Mouse (Mus musculus) v-Abl transformed pro-B cells (cell line): ENCODE measurements around the gene Nfix.

Experiments
- in situ Hi-C, 2 experiments: fragments of 400-800 bp; cut with MboI; formaldehyde crosslinking; loops; one replicate each; pipeline ENCODE4 v1.15.1; 2025; ENCODE audit not compliant: unreplicated experiment in 2 of 2

Nfix gene

DNA sequence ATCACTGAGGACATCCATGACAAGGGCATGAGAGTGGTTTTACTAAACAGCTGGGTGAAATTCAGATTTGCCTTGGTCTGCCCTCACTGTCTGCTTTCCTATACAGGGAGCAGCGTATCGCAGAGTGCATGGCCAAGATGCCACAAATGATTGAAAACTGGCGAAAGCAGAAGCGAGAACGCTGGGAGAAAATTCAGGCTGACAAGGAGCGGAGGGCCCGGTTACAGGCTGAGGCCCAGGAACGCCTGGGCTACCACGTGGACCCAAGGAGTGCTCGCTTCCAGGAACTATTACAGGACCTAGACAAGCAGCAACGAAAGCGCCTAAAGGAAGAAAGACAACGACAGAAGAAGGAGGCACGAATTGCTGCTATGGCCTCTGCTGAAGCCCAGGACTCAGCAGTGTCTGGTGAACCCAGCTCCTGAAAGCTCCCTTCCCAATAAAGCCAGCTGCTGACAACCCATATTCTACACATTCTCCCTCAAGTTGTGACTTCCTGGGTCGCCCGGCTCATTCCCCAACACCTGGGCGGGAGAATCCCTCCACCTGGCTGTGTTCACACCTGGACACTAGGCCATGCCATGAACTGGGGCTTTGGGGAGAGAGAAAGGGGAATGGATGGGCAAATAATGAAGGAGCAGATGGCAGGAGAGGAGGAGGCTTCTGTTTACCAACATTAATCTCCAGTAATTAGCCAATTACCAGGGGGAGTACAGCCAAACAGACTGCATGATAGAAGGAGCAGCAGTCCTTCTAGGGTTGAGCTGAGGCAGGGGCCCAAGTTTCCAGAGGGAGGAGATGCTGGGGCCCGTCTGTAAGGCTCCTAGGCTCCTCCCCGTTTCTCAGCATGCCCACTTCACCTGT is 34.1 kb upstream of the Nfix start:
- in situ Hi-C loops = loop anchor here in 1 of 2 experiments (25.0 kb wide), 1 partner anchor 1097 kb away; the partner anchor contains the start of gene Adgre5

- in situ Hi-C loops = loop anchor here in 1 of 2 experiments (25.0 kb wide), 1 partner anchor 1096 kb away; the partner anchor contains the start of gene Adgre5
These were observed 32.9 kb upstream of the Nfix start for GRCm38 (mm10) chr8:84832759-84833742.

DNA sequence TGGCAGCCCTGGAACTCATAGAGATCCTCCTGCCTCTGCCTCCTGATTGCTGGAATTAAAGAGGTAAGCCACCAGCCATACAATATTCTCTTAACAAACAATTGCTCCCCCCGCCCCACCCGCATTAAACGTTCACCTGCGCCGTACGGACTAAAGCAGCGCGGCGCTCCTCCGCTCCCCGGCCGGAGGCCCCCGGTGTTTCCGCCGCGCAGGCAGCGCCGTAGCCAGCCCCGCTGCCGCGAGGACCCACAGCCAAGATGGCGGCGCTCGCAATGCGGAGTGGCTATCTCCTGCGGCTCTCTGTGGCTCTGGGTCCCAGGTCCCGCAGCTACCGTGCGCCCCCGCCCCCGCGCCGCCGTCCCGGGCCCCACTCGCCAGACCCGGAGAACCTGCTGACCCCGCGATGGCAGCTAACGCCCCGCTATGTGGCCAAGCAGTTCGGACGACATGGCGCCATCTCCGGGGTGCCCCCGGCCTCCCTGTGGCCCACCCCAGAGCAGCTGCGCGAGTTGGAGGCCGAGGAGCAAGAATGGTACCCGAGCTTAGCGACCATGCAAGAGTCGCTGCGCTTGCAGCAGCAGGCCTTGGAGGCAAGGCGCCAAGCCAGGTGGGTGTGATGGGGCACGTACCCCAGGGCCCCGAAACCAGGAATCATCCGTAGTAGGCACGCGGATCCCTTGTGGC is 32.0 kb upstream of the Nfix start:
- in situ Hi-C loops = loop anchor here in 1 of 2 experiments (25.0 kb wide), 1 partner anchor 1095 kb away; the partner anchor contains the start of gene Adgre5

- in situ Hi-C loops = loop anchor here in 1 of 2 experiments (25.0 kb wide), 1 partner anchor 1094 kb away; the partner anchor contains the start of gene Adgre5
These were observed 31.3 kb upstream of the Nfix start, which contains the start of gene Gadd45gip1 for GRCm38 (mm10) chr8:84831490-84831889. TSS of gene Gadd45gip1 (plus strand) at chr8:84831522.

DNA sequence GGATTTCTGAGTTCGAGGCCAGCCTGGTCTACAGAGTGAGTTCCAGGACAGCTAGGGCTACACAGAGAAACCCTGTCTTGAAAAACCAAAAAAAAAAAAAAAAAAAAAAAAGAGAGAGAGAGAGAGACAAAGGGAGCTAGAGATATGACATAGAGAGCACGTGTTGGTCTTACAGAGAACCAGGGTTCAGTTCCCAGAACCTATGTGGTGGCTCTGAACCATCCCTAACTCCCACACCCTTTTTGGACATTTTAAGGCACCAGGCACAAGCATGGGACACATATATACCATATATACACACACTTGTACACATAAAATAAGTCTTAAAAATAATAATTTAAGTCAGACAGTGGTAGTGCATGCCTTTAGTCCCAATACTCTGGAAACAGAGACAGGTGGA is 26.4 kb upstream of the Nfix start:
- in situ Hi-C loops = loop anchor here in 1 of 2 experiments (25.0 kb wide), 1 partner anchor 1089 kb away; the partner anchor contains the start of gene Adgre5

DNA sequence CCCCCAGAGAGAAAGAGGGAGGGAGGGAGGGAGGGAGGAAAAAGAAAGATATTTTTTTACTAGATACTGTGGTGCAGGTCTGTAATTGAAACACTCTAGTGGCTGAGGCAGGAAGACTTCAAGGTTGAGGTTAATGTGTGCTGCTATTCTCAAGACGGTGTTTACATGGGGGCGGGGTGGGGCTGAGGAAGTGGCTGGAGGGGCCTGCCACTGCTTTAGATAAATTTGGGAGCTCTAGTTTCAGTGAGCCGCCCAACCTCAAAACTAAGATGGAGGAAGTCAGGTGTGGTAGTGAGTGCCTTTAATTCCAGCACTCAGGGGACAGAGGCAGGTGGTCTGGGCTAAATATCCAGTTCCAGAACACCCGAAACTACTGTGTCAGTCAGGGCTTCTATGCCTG is 25.5 kb upstream of the Nfix start:
- in situ Hi-C loops = loop anchor here in 1 of 2 experiments (25.0 kb wide), 1 partner anchor 1088 kb away; the partner anchor contains the start of gene Adgre5

DNA sequence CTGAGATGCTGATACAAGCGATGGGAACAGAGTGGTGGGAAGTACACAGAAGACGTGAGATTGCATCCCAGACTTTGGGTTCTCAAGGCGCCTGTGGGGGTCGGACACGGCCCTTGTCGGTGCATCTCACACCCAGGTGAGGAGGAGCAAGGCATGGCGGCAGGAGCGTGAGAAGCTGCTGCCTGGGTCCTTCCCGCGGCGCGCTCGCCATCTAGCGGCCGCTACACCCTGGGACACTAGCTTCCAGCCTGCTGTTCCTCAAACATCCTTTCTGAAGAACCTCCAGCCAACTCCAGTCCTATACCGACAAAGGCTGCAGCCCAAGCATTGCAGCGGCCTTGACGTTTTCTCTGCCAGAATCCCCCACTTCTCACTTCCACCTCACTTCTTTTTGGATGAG is 23.5 kb upstream of the Nfix start:
- in situ Hi-C loops = loop anchor here (25.0 kb wide), 2 partner anchors 461 to 536 kb away; no protein-coding TSS in a partner anchor

DNA sequence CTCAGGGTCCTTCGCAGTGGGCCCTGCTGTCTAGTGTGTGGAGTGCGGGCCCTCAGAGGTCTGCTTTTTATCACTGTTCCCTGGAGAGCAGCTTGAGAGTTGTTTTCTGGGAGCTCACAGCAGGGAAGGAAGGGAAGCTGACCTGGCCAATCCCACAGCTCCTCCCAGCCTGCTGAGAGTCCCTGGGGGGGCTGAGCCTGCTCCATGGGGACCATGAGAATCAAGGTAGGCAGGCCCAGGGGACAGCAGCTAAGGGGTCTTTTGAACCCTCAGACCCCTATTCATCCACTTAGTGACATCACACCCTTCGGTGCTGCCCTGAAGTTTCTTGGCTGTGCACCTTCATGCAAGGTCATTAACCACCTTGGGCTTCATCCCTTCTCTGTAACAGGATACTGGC is 22.6 kb upstream of the Nfix start, which contains the start of gene Dand5:
Gene Dand5, minus strand, starts transcription at position 101 of the 400 bp plus-strand sequence.
- in situ Hi-C loops = loop anchor here (25.0 kb wide), 2 partner anchors 460 to 535 kb away; no protein-coding TSS in a partner anchor

GRCm38 (mm10) chr8:84816117-84816516 is 16.0 kb upstream of the Nfix start:
- in situ Hi-C loops = loop anchor here (25.0 kb wide), 2 partner anchors 454 to 529 kb away; no protein-coding TSS in a partner anchor

GRCm38 (mm10) chr8:84815547-84815946 is 15.4 kb upstream of the Nfix start:
- in situ Hi-C loops = loop anchor here (25.0 kb wide), 2 partner anchors 453 to 528 kb away; no protein-coding TSS in a partner anchor

DNA sequence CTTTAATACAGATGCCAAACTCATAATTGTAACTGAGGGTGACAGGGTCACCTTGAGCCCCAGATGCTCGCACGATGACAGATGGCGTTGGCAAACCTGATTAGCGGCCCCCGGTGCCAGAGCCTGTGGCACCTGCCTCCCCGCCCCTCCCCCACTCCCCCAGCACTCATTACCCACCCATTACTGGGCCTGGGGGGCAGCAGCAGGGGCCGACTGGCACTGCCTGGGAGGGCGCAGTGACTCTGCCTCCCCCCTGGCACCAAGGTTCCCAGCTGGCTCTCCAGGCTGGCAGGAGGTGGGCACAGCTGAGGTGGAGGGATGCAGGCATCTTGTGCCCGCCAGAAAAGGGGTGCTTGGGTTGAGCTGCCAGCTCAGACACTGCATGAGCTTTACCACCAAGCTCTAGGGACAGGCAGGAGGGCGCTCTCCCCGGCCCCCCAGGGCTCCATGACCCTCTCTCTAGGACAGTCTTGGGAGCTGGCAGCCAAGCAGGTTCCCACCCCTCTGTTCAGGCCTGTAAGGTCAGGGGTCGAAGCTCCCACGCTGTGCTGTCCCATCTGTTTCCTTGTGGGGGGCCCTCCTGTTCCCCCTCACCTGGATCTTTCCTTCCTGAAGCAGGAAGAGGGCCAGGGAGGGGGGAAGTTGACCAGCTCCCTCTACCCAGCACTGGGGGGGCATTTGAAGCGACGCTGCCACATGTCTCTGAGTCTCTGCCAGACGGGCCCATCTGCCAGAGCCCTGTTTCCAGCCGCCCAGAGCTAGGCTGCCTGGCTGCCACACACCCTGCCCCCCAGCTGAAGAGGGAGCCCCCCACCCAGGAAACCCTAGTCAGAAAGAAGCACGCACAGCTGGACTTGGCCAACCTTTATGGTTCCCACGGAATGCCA is 14.7 kb upstream of the Nfix start:
- in situ Hi-C loops = loop anchor here (5.0 to 25.0 kb wide), 6 partner anchors 77 to 527 kb away; no protein-coding TSS in a partner anchor

GRCm38 (mm10) chr8:84814240-84814554 is 14.1 kb upstream of the Nfix start:
- in situ Hi-C loops = loop anchor here (5.0 to 25.0 kb wide), 6 partner anchors 77 to 527 kb away; no protein-coding TSS in a partner anchor

- in situ Hi-C loops = loop anchor here (5.0 to 25.0 kb wide), 6 partner anchors 77 to 527 kb away; no protein-coding TSS in a partner anchor
These were observed 13.7 kb upstream of the Nfix start for GRCm38 (mm10) chr8:84813830-84814229.

DNA sequence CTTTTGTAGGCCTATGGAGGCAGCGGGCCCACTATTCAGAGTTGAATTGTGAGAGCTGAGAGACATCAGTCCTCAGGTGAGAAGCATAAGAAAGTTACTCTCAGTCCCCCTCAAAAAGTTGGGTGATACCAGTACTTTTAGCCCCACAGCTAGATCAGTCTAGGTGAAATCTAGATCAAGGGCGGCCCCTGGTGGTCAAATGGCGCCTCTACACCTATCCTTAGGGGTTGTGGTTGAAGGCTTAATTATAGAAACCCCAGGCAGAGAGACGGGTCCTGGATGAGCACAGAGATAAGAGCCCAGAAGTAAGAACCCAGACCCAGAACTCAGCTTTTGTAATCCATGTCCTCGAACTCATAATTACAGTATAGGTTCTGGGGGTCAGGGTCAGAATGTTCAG is 12.9 kb upstream of the Nfix start:
- in situ Hi-C loops = loop anchor here (5.0 to 25.0 kb wide), 6 partner anchors 76 to 526 kb away; no protein-coding TSS in a partner anchor

- in situ Hi-C loops = loop anchor here (5.0 to 25.0 kb wide), 6 partner anchors 74 to 524 kb away; no protein-coding TSS in a partner anchor
These were observed 11.2 kb upstream of the Nfix start for GRCm38 (mm10) chr8:84811303-84811702.

DNA sequence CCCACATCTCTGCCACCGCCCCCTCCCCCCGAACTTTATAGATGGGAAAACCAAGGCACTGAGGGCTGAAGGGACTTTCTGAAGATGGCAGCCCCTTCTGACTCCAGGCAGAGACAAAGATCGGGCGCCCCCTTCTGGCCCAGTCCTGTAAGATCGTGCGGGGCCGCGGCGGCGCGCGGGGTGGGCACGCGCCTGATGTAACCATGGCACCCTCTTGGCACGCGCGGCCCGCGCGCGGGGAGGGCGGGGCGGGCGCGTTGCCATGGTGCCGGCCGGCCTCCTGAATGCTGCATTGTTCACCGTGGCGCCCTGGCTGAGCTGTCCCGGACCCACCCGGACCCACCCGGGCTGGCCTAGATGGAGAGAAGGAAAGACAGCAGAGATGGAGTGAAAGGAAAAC is 10.8 kb upstream of the Nfix start:
- in situ Hi-C loops = loop anchor here (5.0 to 25.0 kb wide), 6 partner anchors 74 to 524 kb away; no protein-coding TSS in a partner anchor

DNA sequence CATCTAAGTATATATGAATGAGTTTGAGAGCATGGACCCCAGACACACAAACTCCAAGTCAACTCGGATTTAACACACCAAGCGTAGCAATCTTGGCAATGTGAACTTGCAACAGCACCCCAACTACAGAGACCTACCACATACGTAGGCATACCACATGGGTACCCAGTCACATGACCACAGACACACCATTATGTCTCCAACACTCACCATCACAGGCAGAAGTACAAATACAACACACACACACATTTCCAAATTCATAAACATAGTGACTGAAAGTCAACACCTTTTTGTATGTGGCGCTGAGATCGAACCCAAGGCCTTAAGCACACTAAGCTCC is 9.8 kb upstream of the Nfix start:
- in situ Hi-C loops = loop anchor here (5.0 to 25.0 kb wide), 6 partner anchors 73 to 523 kb away; no protein-coding TSS in a partner anchor
